Mouse (Mus musculus): Measurements from ENCODE around the gene Lpar5.

Gene Lpar5

DNA sequence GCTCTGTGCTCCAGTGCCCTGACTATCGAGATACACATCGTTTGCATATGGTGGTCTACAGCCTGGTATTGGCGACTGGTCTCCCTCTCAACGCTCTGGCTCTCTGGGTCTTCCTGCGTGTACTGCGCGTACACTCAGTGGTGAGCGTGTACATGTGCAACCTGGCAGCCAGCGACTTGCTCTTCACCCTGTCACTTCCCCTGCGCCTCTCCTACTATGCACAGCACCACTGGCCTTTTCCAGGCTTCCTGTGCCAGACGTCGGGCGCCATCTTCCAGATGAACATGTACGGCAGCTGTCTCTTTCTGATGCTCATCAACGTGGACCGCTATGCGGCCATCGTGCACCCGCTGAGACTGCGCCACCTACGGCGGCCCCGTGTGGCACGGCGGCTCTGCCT lies 13.7 kb downstream of the Lpar5 start:
- TF ChIP-seq GATA4 (IDR thresholded peaks at IDR 0.05; ENCODE audit: insufficient replicate concordance, low read length), result no peak

DNA sequence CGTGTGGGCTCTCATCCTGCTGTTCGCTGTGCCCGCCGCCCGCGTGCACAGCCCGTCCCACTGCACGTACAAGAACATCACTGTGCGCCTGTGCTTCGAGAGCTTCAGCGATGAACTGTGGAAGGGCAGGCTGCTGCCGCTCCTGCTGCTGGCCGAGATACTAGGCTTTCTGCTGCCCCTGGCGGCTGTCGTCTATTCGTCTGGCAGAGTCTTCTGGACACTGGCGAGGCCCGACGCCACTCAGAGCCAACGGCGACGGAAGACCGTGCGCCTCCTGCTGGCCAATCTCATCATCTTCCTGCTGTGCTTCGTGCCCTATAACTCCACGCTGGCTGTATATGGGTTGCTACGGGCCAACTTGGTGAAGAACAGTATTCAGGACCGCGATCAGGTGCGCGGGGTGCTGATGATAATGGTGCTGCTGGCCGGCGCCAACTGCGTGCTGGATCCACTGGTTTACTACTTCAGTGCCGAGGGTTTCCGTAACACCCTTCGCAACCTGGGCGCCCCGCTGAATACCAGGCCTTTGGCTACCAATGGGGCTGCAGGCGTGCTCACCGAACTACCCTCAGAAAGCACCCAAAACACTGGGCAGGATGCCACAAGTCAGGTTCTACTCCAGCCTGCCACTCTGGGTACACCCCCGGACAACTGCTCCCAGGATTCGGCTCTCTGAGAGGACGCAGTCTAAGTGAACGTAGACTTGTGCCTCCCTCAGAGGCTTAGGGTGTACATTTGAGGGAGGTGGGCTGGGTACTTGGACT lies 14.3 kb downstream of the Lpar5 start:
- TF ChIP-seq GATA4 (IDR thresholded peaks at IDR 0.05; ENCODE audit: insufficient replicate concordance, low read length), result no peak

- TF ChIP-seq GATA4 (IDR thresholded peaks at IDR 0.05; ENCODE audit: insufficient replicate concordance, low read length), result no peak
Observed at GRCm38 (mm10) chr6:125082801-125083386, 15.2 kb downstream of the Lpar5 start.

- TF ChIP-seq GATA4 (IDR thresholded peaks at IDR 0.05; ENCODE audit: insufficient replicate concordance, low read length), result no peak
Observed at GRCm38 (mm10) chr6:125084424-125084823, 16.7 kb downstream of the Lpar5 start.

- TF ChIP-seq GATA4 (IDR thresholded peaks at IDR 0.05; ENCODE audit: insufficient replicate concordance, low read length), result no peak
Observed at GRCm38 (mm10) chr6:125087937-125088336, 20.2 kb downstream of the Lpar5 start.

DNA sequence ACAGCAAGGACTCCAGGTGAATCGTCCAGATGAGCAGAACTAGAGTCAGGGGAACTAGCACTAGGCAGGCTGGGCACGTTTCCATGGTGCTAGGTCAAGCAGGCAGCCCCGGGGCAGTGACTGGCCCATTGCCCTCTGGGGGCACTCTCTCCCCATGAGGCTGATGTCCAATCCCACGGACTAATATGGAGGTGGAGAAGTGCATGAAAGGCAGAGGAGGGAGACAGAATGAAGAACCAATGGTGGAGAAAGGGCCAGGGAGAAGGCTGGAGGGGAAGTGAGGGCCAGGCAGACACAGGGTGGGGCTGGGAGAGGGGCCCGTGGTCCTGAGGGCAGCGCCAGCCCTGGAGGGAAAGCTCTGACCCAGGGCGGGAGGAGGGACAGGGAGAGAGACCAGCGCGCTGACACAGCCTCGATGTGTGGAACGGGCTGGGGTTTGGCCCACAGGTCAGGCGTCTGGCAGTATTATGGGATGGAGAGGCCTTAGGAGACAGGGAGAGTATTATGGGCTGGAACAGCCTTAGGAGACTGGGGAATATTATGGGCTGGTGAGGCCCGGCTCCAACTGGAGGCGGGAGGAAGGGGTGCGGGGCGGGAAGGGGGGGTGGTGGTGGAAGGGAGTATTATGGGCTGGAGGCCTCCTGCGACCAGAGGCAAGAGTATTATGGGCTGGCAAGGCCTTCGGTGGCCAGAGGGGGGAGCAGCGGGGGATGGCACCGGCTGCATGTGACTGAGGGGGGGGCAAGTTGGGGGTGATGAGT lies 21.0 kb downstream of the Lpar5 start:
- no peak; the same call in 1 of the 2 replicates for TF ChIP-seq GATA4 (IDR thresholded peaks at IDR 0.05; ENCODE audit: insufficient replicate concordance, low read length)

- no peak for TF ChIP-seq GATA4 (IDR thresholded peaks at IDR 0.05; ENCODE audit: insufficient replicate concordance, low read length)
Observed at GRCm38 (mm10) chr6:125089521-125090321, 22.0 kb downstream of the Lpar5 start.

DNA sequence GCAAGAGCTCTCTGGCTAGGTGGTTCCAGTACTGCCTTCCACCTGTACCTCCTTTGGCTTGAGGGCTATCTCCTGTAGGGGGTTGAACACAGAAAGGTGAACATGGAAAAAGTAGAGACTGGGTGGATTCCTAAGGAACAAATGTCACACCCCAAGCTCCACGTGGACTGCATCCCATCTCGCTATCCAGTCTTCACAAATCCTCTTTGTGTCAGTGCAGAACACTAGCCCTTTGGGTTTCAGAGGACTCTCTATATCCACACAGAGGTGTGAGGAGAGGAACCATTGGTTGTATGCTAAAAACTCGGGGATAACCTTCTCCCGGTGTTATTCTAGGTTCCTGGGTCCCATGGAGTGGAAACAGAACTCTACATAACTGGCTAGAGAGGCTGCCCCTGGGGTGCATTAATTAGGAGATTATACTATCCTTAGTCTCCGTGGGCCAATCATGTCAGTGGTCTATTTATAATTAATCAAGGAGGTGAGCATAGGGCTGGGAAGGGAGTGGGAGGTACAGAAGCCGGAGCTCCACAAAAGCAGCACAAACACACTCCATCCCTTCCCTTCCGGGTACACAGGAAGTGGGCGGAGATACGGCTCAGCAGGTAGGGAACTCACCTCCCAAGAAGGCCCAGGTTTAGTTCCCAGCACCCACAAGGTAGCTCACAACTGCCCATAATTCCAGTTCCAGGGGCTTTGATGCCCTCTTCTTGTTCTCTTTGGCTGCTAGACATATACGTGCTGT lies 22.8 kb downstream of the Lpar5 start:
- TF ChIP-seq GATA4 (IDR thresholded peaks at IDR 0.05; ENCODE audit: insufficient replicate concordance, low read length), result no peak

DNA sequence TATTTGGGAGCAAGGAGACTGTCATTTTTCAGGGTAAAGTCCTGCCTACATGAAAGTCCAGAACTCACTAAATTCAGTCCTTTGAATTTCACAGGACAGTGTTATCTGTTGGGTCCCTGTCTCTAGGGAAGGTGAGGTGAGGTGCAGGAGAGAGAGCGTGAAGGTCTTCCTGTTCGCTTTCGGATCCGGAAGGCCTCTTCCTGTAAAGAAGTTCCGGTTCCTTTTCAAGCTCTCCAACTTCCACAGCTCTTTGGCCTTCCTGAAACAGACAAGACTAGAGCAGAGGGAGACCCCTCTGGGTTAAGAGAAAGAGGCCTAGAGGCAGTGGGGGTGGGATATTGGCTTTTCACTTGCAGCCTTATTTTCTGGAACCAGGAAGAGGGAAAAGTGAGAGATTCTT lies 24.7 kb downstream of the Lpar5 start:
- no peak for TF ChIP-seq GATA4 (IDR thresholded peaks at IDR 0.05; ENCODE audit: insufficient replicate concordance, low read length)

DNA sequence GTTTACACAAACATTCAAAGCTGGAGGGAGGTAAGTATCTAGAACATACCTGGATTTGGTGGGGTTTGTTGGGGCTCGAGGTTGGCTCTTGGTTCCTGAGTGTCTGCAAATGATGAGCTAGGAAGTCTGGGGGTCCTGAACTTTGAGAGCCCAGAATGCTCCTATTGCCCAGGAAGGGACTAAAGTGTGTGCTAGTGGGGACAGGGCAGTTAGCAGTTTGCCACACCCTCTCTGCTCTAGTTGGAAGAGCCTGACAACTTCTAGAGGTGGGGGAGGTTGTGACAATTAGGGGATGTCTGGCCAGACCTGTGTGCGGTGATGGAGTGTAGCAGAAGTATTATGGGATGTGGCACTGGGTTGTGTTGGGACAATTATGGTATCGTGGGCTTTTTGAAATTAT lies 27.1 kb downstream of the Lpar5 start:
- no peak for TF ChIP-seq GATA4 (IDR thresholded peaks at IDR 0.05; ENCODE audit: insufficient replicate concordance, low read length)

DNA sequence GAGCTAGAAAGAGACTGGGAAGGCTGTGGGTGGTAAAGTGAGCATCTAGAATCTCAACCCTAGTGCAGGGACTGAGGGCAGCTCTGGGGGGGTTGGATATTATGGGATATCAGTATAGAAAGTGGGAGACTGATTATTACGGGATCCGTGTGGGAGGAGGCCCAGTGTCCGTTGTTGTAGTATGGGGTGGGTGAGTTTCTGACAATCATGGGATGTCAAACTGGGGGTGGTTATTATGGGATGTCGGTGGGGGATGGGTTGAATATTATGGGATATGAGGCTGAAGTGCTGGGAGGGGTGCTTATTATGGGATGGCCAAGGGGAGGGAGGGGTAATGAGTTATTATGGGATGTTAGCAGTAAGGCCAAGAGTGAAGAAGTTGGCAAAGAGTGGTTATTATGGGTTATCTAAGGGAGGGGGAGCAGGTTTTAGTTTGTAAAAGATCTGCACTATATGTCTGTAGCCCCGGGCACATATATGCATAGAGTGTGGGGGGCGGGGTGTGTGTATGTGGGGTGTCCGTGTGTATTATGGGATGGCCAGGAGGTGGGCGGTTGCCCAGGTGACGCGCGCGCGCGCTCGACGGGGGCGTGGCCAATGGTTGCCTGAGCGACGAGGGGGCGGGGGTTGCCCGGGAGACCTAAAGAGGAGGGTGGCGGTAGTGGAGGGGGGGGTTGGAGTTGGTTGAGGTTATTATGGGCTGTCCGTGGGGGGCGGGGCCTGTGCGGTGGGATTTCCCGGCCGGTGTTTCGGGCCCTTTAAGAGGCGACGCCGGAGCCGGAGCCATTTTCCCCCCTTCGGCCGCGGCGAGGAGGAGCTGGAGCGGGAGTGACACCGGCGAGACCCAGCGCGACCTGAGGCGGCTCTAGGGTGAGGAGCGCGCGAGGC lies 27.9 kb downstream of the Lpar5 start, which contains the start of gene Chd4:
Chd4 (plus strand) TSS at position 591 of the 888 bp plus-strand sequence.
- TF ChIP-seq GATA4 (IDR thresholded peaks at IDR 0.05; ENCODE audit: insufficient replicate concordance, low read length), result no peak

DNA sequence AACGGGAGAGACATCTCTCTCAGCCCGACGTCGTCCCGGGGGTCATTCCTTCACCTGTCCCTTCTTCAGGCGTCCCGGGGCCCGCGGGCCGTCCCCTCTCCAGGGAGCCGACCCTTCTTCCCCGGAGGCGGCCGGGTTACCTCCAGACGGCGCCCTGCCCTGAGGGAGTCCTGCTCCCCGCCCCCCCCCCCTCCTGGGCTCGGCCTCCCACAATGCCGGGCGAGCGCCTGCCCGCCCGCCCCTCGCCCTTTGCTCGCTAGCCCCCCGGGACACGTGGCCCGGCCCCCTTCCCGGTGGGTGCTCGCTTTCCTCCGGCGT lies 28.5 kb downstream of the Lpar5 start:
- TF ChIP-seq GATA4 (IDR thresholded peaks at IDR 0.05; ENCODE audit: insufficient replicate concordance, low read length), result no peak

DNA sequence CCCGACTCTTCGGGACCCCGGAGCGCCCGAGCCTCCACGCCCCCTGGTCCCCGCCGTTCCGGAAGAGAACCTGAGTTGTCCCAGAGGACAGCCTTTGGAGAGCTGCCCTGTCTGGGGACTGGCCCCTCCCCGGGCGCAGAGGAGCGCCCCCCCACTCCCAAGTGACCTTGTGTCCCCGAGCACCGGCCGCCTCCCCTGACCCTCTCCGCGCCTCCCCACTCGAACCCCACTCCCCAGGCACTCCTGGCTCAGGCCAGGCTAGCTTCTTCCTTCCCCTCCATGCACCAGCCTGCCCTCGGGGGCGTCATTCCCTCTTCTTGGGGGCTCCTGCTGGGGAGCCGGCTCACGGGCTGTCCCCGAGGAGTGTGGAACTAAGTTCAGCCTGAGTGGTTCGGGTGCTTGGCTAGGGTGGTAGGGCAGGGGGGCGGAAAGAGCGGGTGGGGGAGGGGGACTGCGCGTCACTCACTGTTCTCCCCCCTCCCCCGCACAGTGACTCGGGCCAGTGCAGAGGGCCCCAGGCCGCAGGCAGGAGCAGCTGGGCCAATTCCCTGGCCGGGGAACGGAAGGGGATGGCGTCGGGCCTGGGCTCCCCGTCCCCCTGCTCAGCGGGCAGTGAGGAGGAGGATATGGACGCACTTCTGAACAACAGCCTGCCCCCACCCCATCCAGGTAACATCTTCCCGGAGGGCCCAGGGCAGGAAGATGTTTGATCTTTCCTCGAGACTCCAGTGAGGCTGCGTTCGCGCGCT lies 29.1 kb downstream of the Lpar5 start:
- TF ChIP-seq GATA4 (IDR thresholded peaks at IDR 0.05; ENCODE audit: insufficient replicate concordance, low read length), result no peak
